Mouse (Mus musculus) myocyte (in vitro differentiated cells): ENCODE results near the gene Rbm20.

ENCODE experiments used
- MAX ChIP-seq: IDR thresholded peaks from one replicate; pipeline ENCODE4 v1.6.1; 2011; ENCODE audit warnings: low read depth, mild to moderate bottlenecking, control low read depth
- POLR2A ChIP-seq: IDR thresholded peaks from one replicate; pipeline ENCODE4 v1.6.1; 2011; ENCODE audit warnings: low read depth, mild to moderate bottlenecking, control low read depth, moderate library complexity; ENCODE audit not compliant: insufficient read length
- TCF12 ChIP-seq: IDR thresholded peaks from one replicate; pipeline ENCODE4 v1.6.1; 2011; ENCODE audit warnings: mild to moderate bottlenecking, control low read depth; ENCODE audit not compliant: poor library complexity, insufficient read depth, severe bottlenecking
- USF1 ChIP-seq: IDR thresholded peaks from one replicate; pipeline ENCODE4 v1.6.1; 2011; ENCODE audit warnings: low read depth, mild to moderate bottlenecking, control low read depth, moderate library complexity

- TF ChIP-seq POLR2A (no peak), USF1 (no peak), TCF12 (no peak), MAX (no peak)
Observed at GRCm38 (mm10) chr19:53741902-53742301, 64.8 kb downstream of the Rbm20 start.
